Mouse (Mus musculus) neural tube, embryonic 15.5 days (tissue): ENCODE measurements around the gene Zfp493. TPM values are rescaled to one million over a fixed set of nuclear protein-coding genes. Genes with fewer than 3 reads are reported as not detected.
"Not testable (repeated sequence)": the region's sequence is repeated elsewhere in the genome, so short reads cannot be mapped to it uniquely, and the experiment has no call there.

Experiments used
- ATAC-seq: fragments of 200-750 bp; cut with Nextera tagmentation; 2 replicates; pipeline ENCODE4 v1.8.0; 2017; ENCODE audit warnings: mild to moderate bottlenecking, moderate TSS enrichment, moderate library complexity; ENCODE audit not compliant: low FRiP score
- H3K27ac ChIP-seq: fragments of 300-500 bp; sonication (generic); replicated peaks from 2 replicates; pipeline ENCODE4 v1.5.1; 2015; ENCODE audit warnings: mild to moderate bottlenecking, inconsistent platforms
- H3K27me3 ChIP-seq: fragments of 300-500 bp; sonication (generic); replicated peaks from 2 replicates; pipeline ENCODE4 v1.6.1; 2015; ENCODE audit warnings: inconsistent platforms
- H3K36me3 ChIP-seq: fragments of 300-500 bp; sonication (generic); 2 replicates; pipeline ENCODE4 v1.6.1; 2015; ENCODE audit warnings: inconsistent platforms
- H3K4me1 ChIP-seq: fragments of 300-500 bp; sonication (generic); 2 replicates; pipeline ENCODE4 v1.6.1; 2015; ENCODE audit warnings: inconsistent platforms
- H3K4me2 ChIP-seq: fragments of 300-500 bp; sonication (generic); 2 replicates; pipeline ENCODE4 v1.6.1; 2015; ENCODE audit warnings: inconsistent platforms, mild to moderate bottlenecking, moderate library complexity
- H3K4me3 ChIP-seq: fragments of 300-500 bp; sonication (generic); replicated peaks from 2 replicates; pipeline ENCODE4 v1.5.1; 2015; ENCODE audit warnings: mild to moderate bottlenecking, inconsistent platforms
- H3K9ac ChIP-seq: fragments of 300-500 bp; sonication (generic); replicated peaks from 2 replicates; pipeline ENCODE4 v1.6.1; 2015; ENCODE audit warnings: mild to moderate bottlenecking, inconsistent platforms
- H3K9me3 ChIP-seq: fragments of 300-500 bp; sonication (generic); replicated peaks from 2 replicates; pipeline ENCODE4 v1.6.1; 2016; ENCODE audit warnings: inconsistent platforms
- WGBS: fragments of 180-500 bp; shearing (Covaris S2); methylation state at CpG from one replicate; pipeline ENCODE4 v1.1.7; 2015; ENCODE audit warnings: mixed read lengths; 5-methylcytosine and 5-hydroxymethylcytosine counted together
- polyA plus RNA-seq: library from polyadenylated mRNA; unstranded; fragments of >200 nt; fragmentation: Nextera tagmentation; extraction: Ambion mirVana; gene quantifications from 2 replicates; pipeline ENCODE4 v1.2.1, GENCODE M21; 2015

Zfp493 gene
- polyA plus RNA-seq, 1 experiment from 2014 or later, result 3.6 TPM

- not testable (repeated sequence) for H3K4me1 ChIP-seq, H3K9ac ChIP-seq, H3K4me3 ChIP-seq, H3K27me3 ChIP-seq, ATAC-seq, H3K9me3 ChIP-seq, H3K4me2 ChIP-seq, H3K36me3 ChIP-seq, H3K27ac ChIP-seq
- WGBS, result 91% methylated on average over 3 of the region's 3 CpGs
Measured at GRCm38 (mm10) chr13:67799151-67799550, 19.7 kb downstream of the Zfp493 start.

- 75% methylated on average over 1 of the region's 1 CpGs for WGBS
- no peak overlapping the region for H3K4me3 ChIP-seq
- H3K27ac ChIP-seq, result no peak overlapping the region
- H3K27me3 ChIP-seq, result no peaks in the 10 kb centered on the region
- no peak overlapping the region for H3K4me2 ChIP-seq
- no peaks in the 10 kb centered on the region for H3K36me3 ChIP-seq
- no peak for ATAC-seq
- no peaks in the 10 kb centered on the region for H3K9me3 ChIP-seq
- H3K9ac ChIP-seq, result no peak overlapping the region
- H3K4me1 ChIP-seq, result peaks cover 6% of the 10 kb centered on the region; the same call in 1 of the 2 replicates
Measured at GRCm38 (mm10) chr13:67811651-67812210, 32.2 kb downstream of the Zfp493 start.

GRCm38 (mm10) chr13:67812961-67813709 is 33.6 kb downstream of the Zfp493 start:
- Histone ChIP-seq H3K36me3 (peaks cover 4% of the 10 kb centered on the region; the same call in 1 of the 2 replicates), H3K4me2 (peak overlapping the region; percentile 75), H3K9me3 (no peaks in the 10 kb centered on the region), H3K27me3 (no peaks in the 10 kb centered on the region), H3K27ac (peak overlapping the region; percentile 87; the same call in 1 of the 2 replicates), H3K4me3 (peak overlapping the region; percentile 62), H3K9ac (no peak overlapping the region), H3K4me1 (peaks cover 6% of the 10 kb centered on the region; the same call in 1 of the 2 replicates)
- ATAC-seq, result no peak; the same call in 1 of the 2 replicates
- WGBS, result 78% methylated on average over 8 of the region's 8 CpGs

- H3K27ac ChIP-seq, result peak within 1 kb of the TSS; percentile 87
- H3K4me2 ChIP-seq, result peak within 1 kb of the TSS; percentile 75
- H3K4me1 ChIP-seq, result peaks cover 6% of the 10 kb centered on the region; the same call in 1 of the 2 replicates
- 0 out of 2 replicates have a peak, but pooled peaks cover 4% of the 10 kb centered on the region for H3K9me3 ChIP-seq
- H3K27me3 ChIP-seq, result no peaks in the 10 kb centered on the region
- ATAC-seq, result peak; percentile 97
- H3K4me3 ChIP-seq, result peak within 1 kb of the TSS; percentile 62
- peak within 1 kb of the TSS; percentile 63 for H3K9ac ChIP-seq
- peaks cover 11% of the 10 kb centered on the region for H3K36me3 ChIP-seq
- WGBS, result 4% methylated on average over 31 of the region's 31 CpGs
Measured at GRCm38 (mm10) chr13:67813710-67814660, 34.5 kb downstream of the Zfp493 start, which contains the start of gene Zfp273. Zfp273 (plus strand) TSS chr13:67813740.

- Histone ChIP-seq H3K4me1 (peaks cover 6% of the 10 kb centered on the region; the same call in 1 of the 2 replicates), H3K4me3 (no peak overlapping the region), H3K27ac (no peak overlapping the region), H3K36me3 (peaks cover 37% of the 10 kb centered on the region), H3K9me3 (0 out of 2 replicates have a peak, but pooled peaks cover 15% of the 10 kb centered on the region), H3K9ac (no peak overlapping the region), H3K27me3 (no peaks in the 10 kb centered on the region), H3K4me2 (no peak overlapping the region)
- ATAC-seq, result no peak
- WGBS, result 93% methylated on average over 1 of the region's 1 CpGs
Measured at GRCm38 (mm10) chr13:67818636-67819035, 39.1 kb downstream of the Zfp493 start.

GRCm38 (mm10) chr13:67830911-67831336 is 51.4 kb downstream of the Zfp493 start, which contains the start of gene Gm10037:
Gm10037 (plus strand) TSS chr13:67831106.
- H3K9me3 ChIP-seq, result peaks cover 6% of the 10 kb centered on the region
- H3K4me3 ChIP-seq, result peak within 1 kb of the TSS; percentile 50
- H3K4me2 ChIP-seq, result peak within 1 kb of the TSS; percentile 69
- peaks cover 11% of the 10 kb centered on the region; the same call in 1 of the 2 replicates for H3K4me1 ChIP-seq
- H3K36me3 ChIP-seq, result peaks cover 11% of the 10 kb centered on the region
- peak within 1 kb of the TSS; percentile 64 for H3K9ac ChIP-seq
- H3K27me3 ChIP-seq, result no peaks in the 10 kb centered on the region
- peak; percentile 87 for ATAC-seq
- WGBS, result 5% methylated on average over 14 of the region's 14 CpGs
- H3K27ac ChIP-seq, result peak within 1 kb of the TSS; percentile 56; the same call in 1 of the 2 replicates

GRCm38 (mm10) chr13:67833137-67833536 is 53.6 kb downstream of the Zfp493 start:
- peaks cover 11% of the 10 kb centered on the region; the same call in 1 of the 2 replicates for H3K4me1 ChIP-seq
- not testable (repeated sequence) for H3K36me3 ChIP-seq, H3K27ac ChIP-seq, H3K4me3 ChIP-seq, H3K9me3 ChIP-seq, H3K4me2 ChIP-seq, ATAC-seq, H3K9ac ChIP-seq, H3K27me3 ChIP-seq

Other genes starting within 250 kb of the Zfp493 start
- gene Zfp748, start 225.9 kb upstream of the Zfp493 start, polyA plus RNA-seq, result 13.1 and 13.2 TPM in 2 replicates
- 4.8 and 4.9 TPM in 2 replicates for gene Zfp729b, start 170.0 kb upstream of the Zfp493 start, polyA plus RNA-seq
- not detected in 2 replicates for gene Gm49345, start 141.9 kb upstream of the Zfp493 start, polyA plus RNA-seq
- gene Zfp729a, start 141.9 kb upstream of the Zfp493 start, polyA plus RNA-seq, result 2.9 and 3.4 TPM in 2 replicates
- 12.8 and 13.3 TPM in 2 replicates for gene Zfp738, start 92.6 kb upstream of the Zfp493 start, polyA plus RNA-seq
- gene Zfp65, start 50.5 kb upstream of the Zfp493 start, polyA plus RNA-seq, result 8.2 and 8.5 TPM in 2 replicates
- gene Zfp85, start 24.5 kb upstream of the Zfp493 start, polyA plus RNA-seq, result 6.5 and 8.1 TPM in 2 replicates
- gene Zfp273, start 34.0 kb downstream of the Zfp493 start, polyA plus RNA-seq, result 12.7 and 13.2 TPM in 2 replicates
- gene Gm10037, start 51.4 kb downstream of the Zfp493 start, polyA plus RNA-seq, result 5.8 and 7.2 TPM in 2 replicates
- gene BC048507, start 83.6 kb downstream of the Zfp493 start, polyA plus RNA-seq, result not detected in 2 replicates